Mouse (Mus musculus) forebrain, embryonic 13.5 days (tissue): ENCODE results near the gene Fhl3. TPM values are rescaled to one million over a fixed set of nuclear protein-coding genes. Genes with fewer than 3 reads are reported as not detected.

Source experiments
- ATAC-seq: fragments of 200-750 bp; cut with Nextera tagmentation; 2 replicates; pipeline ENCODE4 v1.8.0; 2017
- H3K27ac ChIP-seq: fragments of 300-500 bp; sonication (generic); 2 replicates; pipeline ENCODE4 v1.5.1; 2015; ENCODE audit warnings: inconsistent platforms, mild to moderate bottlenecking, moderate library complexity
- H3K27me3 ChIP-seq: fragments of 300-500 bp; sonication (generic); 2 replicates; pipeline ENCODE4 v1.6.1; 2015; ENCODE audit warnings: mild to moderate bottlenecking, inconsistent platforms
- H3K36me3 ChIP-seq: fragments of 300-500 bp; sonication (generic); 2 replicates; pipeline ENCODE4 v1.6.1; 2015; ENCODE audit warnings: mild to moderate bottlenecking, inconsistent platforms; ENCODE audit not compliant: poor library complexity, severe bottlenecking
- H3K4me1 ChIP-seq: fragments of 300-500 bp; sonication (generic); 2 replicates; pipeline ENCODE4 v1.6.1; 2015; ENCODE audit warnings: inconsistent platforms
- H3K4me2 ChIP-seq: fragments of 300-500 bp; sonication (generic); 2 replicates; pipeline ENCODE4 v1.6.1; 2015; ENCODE audit warnings: inconsistent platforms, mild to moderate bottlenecking, moderate library complexity
- H3K4me3 ChIP-seq: fragments of 300-500 bp; sonication (generic); 2 replicates; pipeline ENCODE4 v1.5.1; 2015; ENCODE audit warnings: mild to moderate bottlenecking, inconsistent platforms
- H3K9ac ChIP-seq: fragments of 300-500 bp; sonication (generic); 2 replicates; pipeline ENCODE4 v1.6.1; 2015; ENCODE audit warnings: mild to moderate bottlenecking, inconsistent platforms
- H3K9me3 ChIP-seq: fragments of 300-500 bp; sonication (generic); replicated peaks from 2 replicates; pipeline ENCODE4 v1.6.1; 2016; ENCODE audit warnings: inconsistent platforms
- WGBS: fragments of 180-500 bp; shearing (Covaris S2); methylation state at CpG from one replicate; pipeline ENCODE4 v1.1.7; 2015; 5-methylcytosine and 5-hydroxymethylcytosine counted together
- microRNA counts: library from miRNA; unstranded; fragments of <30 nt; microRNA quantifications from one replicate; lab custom pipeline; 2016
- microRNA-seq: library from miRNA; unstranded; fragments of <30 nt; microRNA quantifications from one replicate; pipeline ENCODE4, GENCODE M21; 2016
- polyA plus RNA-seq: library from polyadenylated mRNA; unstranded; fragments of >200 nt; fragmentation: Nextera tagmentation; extraction: Ambion mirVana; gene quantifications from 2 replicates; pipeline ENCODE4 v1.2.1, GENCODE M21; 2015

Gene Fhl3
- polyA plus RNA-seq, 1 experiment from 2014 or later: 3.2 TPM

DNA sequence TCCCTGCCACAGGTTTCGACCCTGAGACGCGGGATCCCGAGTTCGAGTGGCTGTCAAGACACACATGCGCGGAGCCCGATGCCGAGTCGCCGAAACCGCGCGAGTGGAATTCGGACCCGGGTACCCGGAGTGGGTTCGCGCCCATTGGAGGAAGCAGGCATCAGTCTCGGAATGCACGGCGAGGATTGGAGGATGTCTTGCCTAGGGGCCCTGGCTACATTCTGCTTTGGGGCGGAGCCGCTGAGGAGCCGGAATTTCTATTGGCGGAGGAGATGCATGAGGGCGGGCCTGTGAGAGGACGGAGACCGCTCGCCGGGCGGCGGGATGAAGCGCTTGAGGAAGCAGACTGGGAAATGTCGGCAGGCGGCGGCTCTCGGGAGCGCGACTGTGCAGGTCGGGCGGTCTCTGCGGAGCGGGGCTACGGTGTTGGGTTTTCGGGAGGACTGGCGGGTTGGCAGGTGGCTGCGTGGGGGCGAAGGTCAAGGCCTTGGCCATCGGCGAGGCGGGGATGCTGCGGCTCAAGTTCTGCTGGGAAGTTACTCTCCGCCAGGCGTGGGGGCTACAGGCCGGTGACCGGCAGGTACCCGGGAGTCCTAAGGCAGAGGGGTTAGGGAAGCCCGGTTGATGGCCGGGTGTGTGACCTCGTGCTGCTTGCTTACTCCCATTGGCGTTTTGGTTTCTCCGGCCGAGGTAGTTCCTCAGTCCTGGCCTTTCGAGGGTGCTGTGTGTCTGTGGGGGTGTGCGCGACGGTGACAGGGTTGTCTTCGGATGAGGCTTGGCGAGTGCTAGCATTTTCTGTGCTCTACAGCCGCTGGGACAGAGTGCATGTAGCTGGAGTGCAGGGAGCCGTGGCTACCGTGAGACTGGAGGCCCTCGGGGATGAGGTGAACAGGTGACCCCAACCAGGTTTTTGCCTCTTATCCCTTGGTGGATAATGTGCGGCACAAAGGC, 51.1 kb downstream of the Fhl3 start:
- Histone ChIP-seq H3K27ac (no peak overlapping the region), H3K4me3 (peak overlapping the region; percentile 76), H3K9me3 (no peaks in the 10 kb centered on the region), H3K4me1 (peaks cover 19% of the 10 kb centered on the region), H3K9ac (peak overlapping the region; percentile 84), H3K4me2 (peak overlapping the region; percentile 83), H3K27me3 (peaks cover 10% of the 10 kb centered on the region; the same call in 1 of the 2 replicates), H3K36me3 (no peaks in the 10 kb centered on the region)
- under 1% methylated on average over 75 of the region's 75 CpGs for WGBS
- peak; percentile 100 for ATAC-seq

DNA sequence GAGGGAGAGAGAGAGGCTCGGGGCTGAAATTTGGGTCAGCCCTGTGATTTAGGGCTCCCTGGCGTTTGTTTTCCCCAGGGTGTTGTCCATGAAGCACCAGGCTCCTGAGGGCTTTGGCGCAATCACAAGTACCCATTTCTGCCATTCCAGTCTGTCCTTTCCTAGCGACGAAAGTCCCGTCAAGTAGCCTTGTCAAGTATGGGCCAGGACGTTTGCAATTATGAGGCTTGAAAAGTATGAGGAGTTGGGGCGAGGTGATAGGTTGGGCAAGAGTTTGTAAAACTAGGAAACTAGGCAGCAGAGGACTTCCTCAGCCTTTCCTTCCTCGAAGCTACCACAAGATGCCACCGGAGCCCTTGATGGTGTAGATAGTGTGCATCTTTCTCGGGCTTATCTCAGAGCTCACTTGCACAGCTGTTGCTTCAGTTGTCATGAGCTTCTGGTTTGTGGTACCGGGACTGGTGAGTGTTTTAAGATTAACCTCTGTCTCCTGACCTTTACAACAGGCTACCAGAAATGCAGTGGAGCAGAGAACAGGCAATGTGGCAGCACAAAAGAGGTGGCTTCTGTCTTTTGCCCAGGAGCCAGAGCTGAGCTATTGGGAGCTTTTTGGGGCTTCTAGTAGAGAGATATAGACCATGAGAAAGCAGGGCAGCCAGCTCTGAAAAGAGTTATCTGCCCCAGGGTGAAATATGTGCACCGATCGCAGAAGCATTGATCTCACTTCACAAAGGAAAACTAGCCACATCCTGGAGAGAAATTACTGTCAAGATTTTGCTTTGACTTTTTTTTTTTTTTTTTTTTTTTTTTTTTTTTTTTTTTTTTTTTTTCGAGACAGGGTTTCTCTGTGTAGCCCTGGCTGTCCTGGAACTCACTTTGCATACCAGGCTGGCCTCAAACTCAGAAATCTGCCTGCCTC, 52.0 kb downstream of the Fhl3 start:
- Histone ChIP-seq H3K9me3 (no peaks in the 10 kb centered on the region), H3K4me3 (peak overlapping the region; percentile 76), H3K9ac (peak overlapping the region; percentile 84), H3K36me3 (no peaks in the 10 kb centered on the region), H3K27ac (no peak overlapping the region), H3K27me3 (peaks cover 10% of the 10 kb centered on the region; the same call in 1 of the 2 replicates), H3K4me2 (peak overlapping the region; percentile 83), H3K4me1 (peaks cover 19% of the 10 kb centered on the region)
- WGBS: 22% methylated on average over 15 of the region's 15 CpGs
- ATAC-seq: no peak

DNA sequence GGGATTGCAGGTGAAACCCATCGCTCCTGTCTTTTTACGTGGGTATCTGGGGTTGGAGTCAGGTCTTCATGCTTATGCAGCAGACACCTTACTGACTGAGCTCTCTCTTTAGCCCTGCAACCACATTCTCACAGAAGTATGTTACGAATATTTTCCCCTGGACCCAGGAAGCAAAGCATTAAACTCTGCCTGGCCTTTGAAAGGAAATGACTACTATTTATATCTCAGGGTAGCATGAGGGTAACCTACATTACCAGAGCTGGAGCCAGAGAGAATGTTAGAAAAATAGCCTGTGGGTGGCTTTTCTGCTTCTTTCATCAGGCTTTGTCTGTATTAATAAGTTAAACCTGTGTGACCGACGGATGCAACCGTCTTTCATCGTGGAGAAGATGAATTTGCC, 55.0 kb downstream of the Fhl3 start:
- Histone ChIP-seq H3K9me3 (no peaks in the 10 kb centered on the region), H3K27ac (no peak overlapping the region), H3K4me2 (no peak overlapping the region), H3K27me3 (no peaks in the 10 kb centered on the region), H3K36me3 (peaks cover 9% of the 10 kb centered on the region), H3K4me3 (no peak overlapping the region), H3K9ac (no peak overlapping the region), H3K4me1 (peaks cover 19% of the 10 kb centered on the region)
- WGBS: 85% methylated on average over 7 of the region's 7 CpGs
- no peak for ATAC-seq

MicroRNAs encoded within 50 kb of the gene (microRNA counts, 519-probe panel; counts per million panel counts)
- microRNA mmu-miR-697 (lab: Ali Mortazavi, UCI) (177 counts per million, percentile 53 among the panel's probes with 10 or more counts), microRNA mmu-miR-698 (lab: Ali Mortazavi, UCI) (177 counts per million, percentile 53 among the panel's probes with 10 or more counts)

Small RNAs within 50 kb of the gene (microRNA-seq; reads per million reads assigned to microRNA genes)
- gene Gm24721: not detected
- gene Mir697: not detected
- not detected for gene Mir698

Other genes starting within 250 kb of the Fhl3 start
- gene 3100002H09Rik, start 89.9 kb upstream of the Fhl3 start, polyA plus RNA-seq: 0.84 and 1.0 TPM in 2 replicates
- gene Pou3f1, start 43.9 kb upstream of the Fhl3 start, polyA plus RNA-seq: 12.0 and 13.2 TPM in 2 replicates
- 49.9 and 59.1 TPM in 2 replicates for gene Utp11, start 7.1 kb upstream of the Fhl3 start, polyA plus RNA-seq
- 169 and 177 TPM in 2 replicates for gene Sf3a3, start 14.1 kb downstream of the Fhl3 start, polyA plus RNA-seq
- gene Inpp5b, start 41.1 kb downstream of the Fhl3 start, polyA plus RNA-seq: 25.8 and 25.9 TPM in 2 replicates
- gene Mtf1, start 101.4 kb downstream of the Fhl3 start, polyA plus RNA-seq: 15.8 and 16.4 TPM in 2 replicates
- 45.8 and 51.4 TPM in 2 replicates for gene Yrdc, start 150.0 kb downstream of the Fhl3 start, polyA plus RNA-seq
- gene 1110065P20Rik, start 150.5 kb downstream of the Fhl3 start, polyA plus RNA-seq: 59.2 and 63.6 TPM in 2 replicates
- gene Maneal, start 161.5 kb downstream of the Fhl3 start, polyA plus RNA-seq: 5.1 and 5.7 TPM in 2 replicates
- 0.94 and 1.2 TPM in 2 replicates for gene Epha10, start 180.2 kb downstream of the Fhl3 start, polyA plus RNA-seq
- gene 9930104L06Rik, start 236.3 kb downstream of the Fhl3 start, polyA plus RNA-seq: 13.9 and 16.3 TPM in 2 replicates
- 172 and 179 TPM in 2 replicates for gene Cdca8, start 238.6 kb downstream of the Fhl3 start, polyA plus RNA-seq